Mouse (Mus musculus): Measurements from ENCODE around the gene Olfr799. TPM values are rescaled to one million over a fixed set of nuclear protein-coding genes. Genes with fewer than 3 reads are reported as not detected.

Olfr799 gene
- polyA plus RNA-seq (2014; fragmentation: Illumina TruSeq; extraction: RNeasy Lipid Tissue Mini Kit (QIAGEN cat#74804); ENCODE audit: low read depth, low replicate concordance): not detected

GRCm38 (mm10) chr10:129637184-129637583, at the start of gene Olfr799:
Gene Olfr799 (plus strand): TSS chr10:129637484.

DNA sequence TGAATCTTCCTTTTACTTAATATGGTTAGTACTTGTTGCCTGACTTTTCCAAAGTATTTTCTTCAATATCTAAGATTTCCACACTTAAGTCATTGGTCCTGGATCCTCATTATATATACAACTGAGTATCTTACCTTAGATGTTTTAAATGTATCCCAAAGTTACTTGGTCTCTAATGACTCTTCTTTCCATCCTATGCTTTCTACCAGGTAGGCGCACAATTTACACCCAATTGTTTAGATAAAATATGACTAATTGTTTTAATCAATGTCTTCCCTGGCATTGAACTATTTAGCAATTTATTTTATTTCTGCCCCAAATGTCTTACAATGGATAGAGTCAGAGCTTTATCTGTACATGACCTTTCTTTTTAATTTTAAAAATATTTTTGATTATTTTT, 24.8 kb upstream of the Olfr799 start, which contains the start of gene Olfr796:
TSS of gene Olfr796 (minus strand) at position 101 of the 400 bp plus-strand sequence.

GRCm38 (mm10) chr10:129627834-129628233, 9.4 kb upstream of the Olfr799 start, which contains the start of gene Olfr798:
Gene Olfr798 (minus strand): TSS chr10:129627934.

GRCm38 (mm10) chr10:129657394-129657793, 20.1 kb downstream of the Olfr799 start, which contains the start of gene Olfr800:
Gene Olfr800 (plus strand): TSS chr10:129657694.

DNA sequence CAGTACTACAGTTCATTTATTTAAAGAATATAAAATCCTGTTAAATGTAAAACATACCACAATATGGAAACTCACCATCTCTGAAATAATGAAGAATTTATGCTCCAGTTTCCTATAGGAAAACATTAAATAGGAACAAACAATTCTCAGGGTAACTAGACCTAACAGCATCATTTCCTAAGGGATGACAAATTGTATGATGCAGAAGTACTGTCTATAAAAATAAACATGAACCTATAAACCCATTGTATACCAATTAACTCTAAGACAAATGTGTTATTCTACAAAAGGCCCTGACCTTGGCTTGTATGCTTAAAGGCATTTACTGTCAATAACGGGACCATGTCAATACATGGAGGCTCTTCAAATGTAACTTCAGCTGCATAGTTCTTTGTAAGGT, 36.5 kb downstream of the Olfr799 start, which contains the start of gene Olfr801:
TSS of gene Olfr801 (minus strand) at position 101 of the 400 bp plus-strand sequence.

DNA sequence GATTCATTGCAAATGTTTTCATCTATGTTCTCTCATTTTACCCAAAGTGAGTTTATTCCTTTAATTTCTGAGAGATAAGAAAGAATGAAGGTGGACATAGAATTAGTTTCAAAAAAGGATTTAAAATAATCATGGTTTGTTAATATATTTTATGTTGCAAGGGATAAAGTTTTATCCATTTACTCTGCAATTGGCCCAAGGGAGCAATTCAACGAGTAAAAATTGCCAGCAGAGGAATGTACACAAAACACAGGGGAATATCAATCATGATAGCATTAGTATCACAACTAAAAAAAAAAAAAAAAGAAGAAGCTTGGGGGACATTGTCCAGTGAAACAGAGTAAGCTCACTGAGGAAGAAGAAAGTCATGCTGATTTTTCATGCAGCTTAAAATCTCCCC, 50.8 kb downstream of the Olfr799 start, which contains the start of gene Olfr802:
TSS of gene Olfr802 (minus strand) at position 101 of the 400 bp plus-strand sequence.

GRCm38 (mm10) chr10:129694186-129694585, 56.9 kb downstream of the Olfr799 start, which contains the start of gene Olfr803:
Gene Olfr803 (minus strand): TSS chr10:129694286.

Other genes starting within 250 kb of the Olfr799 start
- not detected for gene Olfr785, start 232.1 kb upstream of the Olfr799 start, polyA plus RNA-seq (2014; fragmentation: Illumina TruSeq; extraction: RNeasy Lipid Tissue Mini Kit (QIAGEN cat#74804); ENCODE audit: low read depth, low replicate concordance)
- gene Olfr786, start 210.2 kb upstream of the Olfr799 start, polyA plus RNA-seq (2014; fragmentation: Illumina TruSeq; extraction: RNeasy Lipid Tissue Mini Kit (QIAGEN cat#74804); ENCODE audit: low read depth, low replicate concordance): not detected
- gene Olfr787, start 175.6 kb upstream of the Olfr799 start, polyA plus RNA-seq (2014; fragmentation: Illumina TruSeq; extraction: RNeasy Lipid Tissue Mini Kit (QIAGEN cat#74804); ENCODE audit: low read depth, low replicate concordance): not detected
- not detected for gene Olfr788, start 166.5 kb upstream of the Olfr799 start, polyA plus RNA-seq (2014; fragmentation: Illumina TruSeq; extraction: RNeasy Lipid Tissue Mini Kit (QIAGEN cat#74804); ENCODE audit: low read depth, low replicate concordance)
- not detected for gene Olfr789, start 152.7 kb upstream of the Olfr799 start, polyA plus RNA-seq (2014; fragmentation: Illumina TruSeq; extraction: RNeasy Lipid Tissue Mini Kit (QIAGEN cat#74804); ENCODE audit: low read depth, low replicate concordance)
- not detected for gene Olfr790, start 139.0 kb upstream of the Olfr799 start, polyA plus RNA-seq (2014; fragmentation: Illumina TruSeq; extraction: RNeasy Lipid Tissue Mini Kit (QIAGEN cat#74804); ENCODE audit: low read depth, low replicate concordance)
- gene Olfr791, start 115.7 kb upstream of the Olfr799 start, polyA plus RNA-seq (2014; fragmentation: Illumina TruSeq; extraction: RNeasy Lipid Tissue Mini Kit (QIAGEN cat#74804); ENCODE audit: low read depth, low replicate concordance): not detected
- gene Olfr792, start 98.3 kb upstream of the Olfr799 start, polyA plus RNA-seq (2014; fragmentation: Illumina TruSeq; extraction: RNeasy Lipid Tissue Mini Kit (QIAGEN cat#74804); ENCODE audit: low read depth, low replicate concordance): not detected
- gene Olfr794, start 69.8 kb upstream of the Olfr799 start, polyA plus RNA-seq (2014; fragmentation: Illumina TruSeq; extraction: RNeasy Lipid Tissue Mini Kit (QIAGEN cat#74804); ENCODE audit: low read depth, low replicate concordance): not detected
- not detected for gene Olfr796, start 24.9 kb upstream of the Olfr799 start, polyA plus RNA-seq (2014; fragmentation: Illumina TruSeq; extraction: RNeasy Lipid Tissue Mini Kit (QIAGEN cat#74804); ENCODE audit: low read depth, low replicate concordance)
- not detected for gene Olfr798, start 9.6 kb upstream of the Olfr799 start, polyA plus RNA-seq (2014; fragmentation: Illumina TruSeq; extraction: RNeasy Lipid Tissue Mini Kit (QIAGEN cat#74804); ENCODE audit: low read depth, low replicate concordance)
- not detected for gene Olfr800, start 20.2 kb downstream of the Olfr799 start, polyA plus RNA-seq (2014; fragmentation: Illumina TruSeq; extraction: RNeasy Lipid Tissue Mini Kit (QIAGEN cat#74804); ENCODE audit: low read depth, low replicate concordance)
- not detected for gene Olfr801, start 36.4 kb downstream of the Olfr799 start, polyA plus RNA-seq (2014; fragmentation: Illumina TruSeq; extraction: RNeasy Lipid Tissue Mini Kit (QIAGEN cat#74804); ENCODE audit: low read depth, low replicate concordance)
- not detected for gene Olfr802, start 50.7 kb downstream of the Olfr799 start, polyA plus RNA-seq (2014; fragmentation: Illumina TruSeq; extraction: RNeasy Lipid Tissue Mini Kit (QIAGEN cat#74804); ENCODE audit: low read depth, low replicate concordance)
- gene Olfr803, start 56.8 kb downstream of the Olfr799 start, polyA plus RNA-seq (2014; fragmentation: Illumina TruSeq; extraction: RNeasy Lipid Tissue Mini Kit (QIAGEN cat#74804); ENCODE audit: low read depth, low replicate concordance): not detected
- not detected for gene Olfr804, start 65.7 kb downstream of the Olfr799 start, polyA plus RNA-seq (2014; fragmentation: Illumina TruSeq; extraction: RNeasy Lipid Tissue Mini Kit (QIAGEN cat#74804); ENCODE audit: low read depth, low replicate concordance)
- gene Olfr805, start 91.9 kb downstream of the Olfr799 start, polyA plus RNA-seq (2014; fragmentation: Illumina TruSeq; extraction: RNeasy Lipid Tissue Mini Kit (QIAGEN cat#74804); ENCODE audit: low read depth, low replicate concordance): not detected
- not detected for gene Olfr806, start 104.4 kb downstream of the Olfr799 start, polyA plus RNA-seq (2014; fragmentation: Illumina TruSeq; extraction: RNeasy Lipid Tissue Mini Kit (QIAGEN cat#74804); ENCODE audit: low read depth, low replicate concordance)
- not detected for gene Olfr807, start 120.3 kb downstream of the Olfr799 start, polyA plus RNA-seq (2014; fragmentation: Illumina TruSeq; extraction: RNeasy Lipid Tissue Mini Kit (QIAGEN cat#74804); ENCODE audit: low read depth, low replicate concordance)
- not detected for gene Olfr808, start 128.0 kb downstream of the Olfr799 start, polyA plus RNA-seq (2014; fragmentation: Illumina TruSeq; extraction: RNeasy Lipid Tissue Mini Kit (QIAGEN cat#74804); ENCODE audit: low read depth, low replicate concordance)
- gene Olfr809, start 137.2 kb downstream of the Olfr799 start, polyA plus RNA-seq (2014; fragmentation: Illumina TruSeq; extraction: RNeasy Lipid Tissue Mini Kit (QIAGEN cat#74804); ENCODE audit: low read depth, low replicate concordance): not detected
- gene Olfr810, start 157.4 kb downstream of the Olfr799 start, polyA plus RNA-seq (2014; fragmentation: Illumina TruSeq; extraction: RNeasy Lipid Tissue Mini Kit (QIAGEN cat#74804); ENCODE audit: low read depth, low replicate concordance): not detected
- gene Olfr811, start 166.9 kb downstream of the Olfr799 start, polyA plus RNA-seq (2014; fragmentation: Illumina TruSeq; extraction: RNeasy Lipid Tissue Mini Kit (QIAGEN cat#74804); ENCODE audit: low read depth, low replicate concordance): not detected
- gene Olfr812, start 208.6 kb downstream of the Olfr799 start, polyA plus RNA-seq (2014; fragmentation: Illumina TruSeq; extraction: RNeasy Lipid Tissue Mini Kit (QIAGEN cat#74804); ENCODE audit: low read depth, low replicate concordance): not detected
- not detected for gene Olfr813, start 217.9 kb downstream of the Olfr799 start, polyA plus RNA-seq (2014; fragmentation: Illumina TruSeq; extraction: RNeasy Lipid Tissue Mini Kit (QIAGEN cat#74804); ENCODE audit: low read depth, low replicate concordance)
- not detected for gene Olfr814, start 242.4 kb downstream of the Olfr799 start, polyA plus RNA-seq (2014; fragmentation: Illumina TruSeq; extraction: RNeasy Lipid Tissue Mini Kit (QIAGEN cat#74804); ENCODE audit: low read depth, low replicate concordance)

All from liver, adult 10 weeks (tissue).